Mouse (Mus musculus): ENCODE measurements at regions not wholly inside any gene's neighbourhood (a gene's known extent, or its start where the extent isn't known, plus 50 kb on each side); places are given as distances from the start of the nearest gene placed in this dataset.

- no peak for DNase-seq (ENCODE audit: low read depth, low spot score)
These were observed 315.4 kb upstream of the Apob start for GRCm38 (mm10) chr12:7662027-7662426.

- DNase-seq (ENCODE audit: low read depth, low spot score), result no peak
These were observed 307.3 kb upstream of the Apob start for GRCm38 (mm10) chr12:7670114-7670513.

- DNase-seq (ENCODE audit: low read depth, low spot score), result no peak
These were observed 306.9 kb upstream of the Apob start for GRCm38 (mm10) chr12:7670561-7670960.

GRCm38 (mm10) chr12:7691996-7692395 is 285.5 kb upstream of the Apob start:
- no peak for DNase-seq (ENCODE audit: low read depth, low spot score)

GRCm38 (mm10) chr12:7698324-7698944 is 279.0 kb upstream of the Apob start:
- DNase-seq (ENCODE audit: low read depth, low spot score), result peak; percentile 19

GRCm38 (mm10) chr12:7709102-7709501 is 268.3 kb upstream of the Apob start:
- DNase-seq (ENCODE audit: low read depth, low spot score), result no peak

- no peak for DNase-seq (ENCODE audit: low read depth, low spot score)
These were observed 267.6 kb upstream of the Apob start for GRCm38 (mm10) chr12:7709872-7710271.

- no peak for DNase-seq (ENCODE audit: low read depth, low spot score)
These were observed 262.4 kb upstream of the Apob start for GRCm38 (mm10) chr12:7715091-7715490.

GRCm38 (mm10) chr12:7718556-7718955 is 258.9 kb upstream of the Apob start:
- no peak for DNase-seq (ENCODE audit: low read depth, low spot score)

- DNase-seq (ENCODE audit: low read depth, low spot score), result no peak
These were observed 258.4 kb upstream of the Apob start for GRCm38 (mm10) chr12:7719080-7719479.

GRCm38 (mm10) chr12:7724992-7725391 is 252.5 kb upstream of the Apob start:
- DNase-seq (ENCODE audit: low read depth, low spot score), result no peak

- no peak for DNase-seq (ENCODE audit: low read depth, low spot score)
These were observed 239.4 kb upstream of the Apob start for GRCm38 (mm10) chr12:7738020-7738419.

- DNase-seq (ENCODE audit: low read depth, low spot score), result no peak
These were observed 238.7 kb upstream of the Apob start for GRCm38 (mm10) chr12:7738629-7739351.

GRCm38 (mm10) chr12:7739352-7739994 is 238.0 kb upstream of the Apob start:
- DNase-seq (ENCODE audit: low read depth, low spot score), result no peak

- no peak for DNase-seq (ENCODE audit: low read depth, low spot score)
These were observed 230.7 kb upstream of the Apob start for GRCm38 (mm10) chr12:7746708-7747107.

GRCm38 (mm10) chr12:7749319-7750238 is 227.9 kb upstream of the Apob start:
- DNase-seq (ENCODE audit: low read depth, low spot score), result no peak

GRCm38 (mm10) chr12:7754861-7755260 is 222.6 kb upstream of the Apob start:
- no peak for DNase-seq (ENCODE audit: low read depth, low spot score)

- DNase-seq (ENCODE audit: low read depth, low spot score), result no peak
These were observed 212.4 kb upstream of the Apob start for GRCm38 (mm10) chr12:7764795-7765697.

- DNase-seq (ENCODE audit: low read depth, low spot score), result no peak
These were observed 203.3 kb upstream of the Apob start for GRCm38 (mm10) chr12:7774127-7774526.

GRCm38 (mm10) chr12:7776335-7776734 is 201.1 kb upstream of the Apob start:
- DNase-seq (ENCODE audit: low read depth, low spot score), result no peak
